8 mouse cellular contexts compared by ENCODE assay signal in the genomic region with DNA sequence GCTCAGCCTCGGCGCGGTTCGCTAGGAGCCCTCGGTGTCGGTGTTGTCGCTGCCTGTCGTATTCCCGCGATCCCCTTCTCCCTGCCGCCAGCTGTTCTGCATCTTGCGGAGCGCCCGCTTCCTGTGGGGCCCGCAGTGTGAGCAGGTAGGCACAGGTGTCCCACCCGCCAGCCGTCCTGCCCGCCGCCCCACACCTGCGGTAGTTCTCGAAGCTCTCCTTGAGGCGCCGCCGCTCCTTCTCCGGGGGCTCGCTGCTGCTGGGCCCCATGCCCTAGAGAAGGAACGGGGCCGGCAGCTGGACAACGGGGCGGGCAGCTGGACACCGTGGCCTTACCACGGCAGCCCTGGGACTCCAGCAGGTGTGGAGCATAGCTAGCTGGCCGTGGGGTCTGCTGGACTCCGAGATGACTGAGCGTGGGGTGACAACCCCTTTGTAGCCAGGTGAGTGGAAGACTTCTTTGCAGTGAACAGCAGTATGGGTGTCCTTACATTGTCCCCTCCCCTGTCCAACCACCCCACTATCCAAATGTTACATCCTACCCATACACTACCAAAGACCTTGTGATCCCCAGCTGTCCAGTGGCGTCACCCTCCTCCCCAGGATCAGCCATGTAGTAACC. TPM values are rescaled to one million over a fixed set of nuclear protein-coding genes. Genes with fewer than 3 reads are reported as not detected.
DNase-seq lines count a peak whose midpoint lies in the region; ATAC-seq and TF ChIP-seq lines count a peak whose summit lies in the region.

No protein-coding gene starts in this region.

- TF ChIP-seq CTCF in G1E (IDR thresholded peaks at IDR 0.05; ENCODE audit: low read depth, low read length): no peak
- TF ChIP-seq CTCF in thymus, adult 2 months (IDR thresholded peaks at IDR 0.05; ENCODE audit: borderline replicate concordance, control insufficient read depth, extremely low read depth, insufficient read depth, low read length, poor library complexity): 0 out of 2 replicates have a peak, but pooled peaks have one; percentile 9

- H3K4me2 ChIP-seq in heart, embryonic 16.5 days (ENCODE audit: low read depth, low read length): peak overlapping the region; percentile 99

- peak overlapping the region; percentile 83 for H3K4me3 ChIP-seq in G1E (ENCODE audit: low read depth, low read length)
- peak overlapping the region; percentile 89 for H3K4me3 ChIP-seq in heart, embryonic 16.5 days (ENCODE audit: low read length)
- H3K4me3 ChIP-seq in macrophage (ENCODE audit: inconsistent target): peak overlapping the region; percentile 61
- H3K4me3 ChIP-seq in thymus, adult 2 months (ENCODE audit: control insufficient read depth, insufficient read depth, low read length): peak overlapping the region; percentile 44

- DNase-seq in layer of hippocampus, postnatal 25 days (ENCODE audit: extremely low spot score in 1 of 2, low spot score in 1 of 2): peak; percentile 43 to 48
- no peak for DNase-seq in layer of hippocampus, adult 11-12 months (ENCODE audit: low spot score)
- DNase-seq in G1E (ENCODE audit: low spot score): peak; percentile 66
- peak; percentile 60 for DNase-seq in cerebellum, adult 8-10 months
- peak; percentile 78 for DNase-seq in thymus, adult 2 months
- DNase-seq in layer of hippocampus, adult 18-20 months (ENCODE audit: low spot score in 2 of 2): no peak

- peak overlapping the region; percentile 47 for H3K27ac ChIP-seq in heart, embryonic 16.5 days (ENCODE audit: low read length)
- H3K27ac ChIP-seq in macrophage: no peak overlapping the region
- H3K27ac ChIP-seq in thymus, adult 2 months (ENCODE audit: control insufficient read depth, insufficient read depth, low read length): peak overlapping the region; percentile 84

- H3K79me2 ChIP-seq in macrophage (ENCODE audit: inconsistent target): no peaks in the 10 kb centered on the region

- H3K36me3 ChIP-seq in G1E (replicated peaks) (peaks cover 34% of the 10 kb centered on the region), macrophage (ENCODE audit: inconsistent target) (peaks cover 24% of the 10 kb centered on the region)
- H3K36me3 ChIP-seq in heart, embryonic 16.5 days (ENCODE audit: control insufficient read depth, insufficient read depth): peaks cover 9% of the 10 kb centered on the region
- no peaks in the 10 kb centered on the region for H3K36me3 ChIP-seq in thymus, adult 2 months (ENCODE audit: control insufficient read depth, insufficient read depth, low read length)

- H3K9ac ChIP-seq in heart, embryonic 16.5 days (ENCODE audit: low read length): peak overlapping the region; percentile 93

- no peak for TF ChIP-seq POLR2A in thymus, adult 2 months (IDR thresholded peaks at IDR 0.05; ENCODE audit: control insufficient read depth, extremely low read depth, insufficient read depth, low read length, poor library complexity)

- no peaks in the 10 kb centered on the region for H3K9me3 ChIP-seq in G1E (replicated peaks)
- no peaks in the 10 kb centered on the region for H3K9me3 ChIP-seq in heart, embryonic 16.5 days (replicated peaks; ENCODE audit: control insufficient read depth, low read length)

- peaks cover 16% of the 10 kb centered on the region for H3K27me3 ChIP-seq in G1E (ENCODE audit: insufficient read depth, low read length)
- H3K27me3 ChIP-seq in heart, embryonic 16.5 days (ENCODE audit: control insufficient read depth, insufficient read depth, low read length): no peaks in the 10 kb centered on the region
- no peaks in the 10 kb centered on the region for H3K27me3 ChIP-seq in thymus, adult 2 months (ENCODE audit: control insufficient read depth, insufficient read depth, low read length)

- ATAC-seq in G1E (ENCODE audit: extremely low read depth, insufficient number of reproducible peaks, low FRiP score, poor library complexity, severe bottlenecking): no peak
- ATAC-seq in heart, embryonic 16.5 days (replicated peaks; ENCODE audit: extremely low read depth, insufficient read depth, low FRiP score): 0 out of 2 replicates have a peak, but pooled peaks have one; percentile 6

- peaks cover 42% of the 10 kb centered on the region for H3K4me1 ChIP-seq in G1E (ENCODE audit: insufficient read depth, low read depth, low read length)
- H3K4me1 ChIP-seq in heart, embryonic 16.5 days (ENCODE audit: control insufficient read depth, insufficient read depth, low read length): peaks cover 19% of the 10 kb centered on the region
- peaks cover 39% of the 10 kb centered on the region for H3K4me1 ChIP-seq in thymus, adult 2 months (replicated peaks; ENCODE audit: control insufficient read depth, insufficient read depth, low read length)

- WGBS in heart, embryonic 16.5 days: 4% methylated on average over 36 of the region's 36 CpGs
- WGBS in macrophage (ENCODE audit: missing documents): 7% methylated on average over 34 of the region's 36 CpGs
- 6% methylated on average over 36 of the region's 36 CpGs for WGBS in thymus, adult 2 months

RNA-seq across cellular contexts. Expression of gene Dnlz, which starts 0.5 kb away (rescaled TPM):
- total RNA-seq in layer of hippocampus, postnatal 25 days (2021): 10 to 100 TPM; 26.3 to 27.8 TPM
- total RNA-seq in G1E (2014; fragmentation: Nextera tagmentation) (7.6 and 8.8 TPM in 2 replicates), G1E (2017) (9.4 and 9.8 TPM in 2 replicates)
- polyA plus RNA-seq in G1E (2012) (14.2 and 14.5 TPM in 2 replicates), macrophage (2018) (8.0 to 12.6 TPM (median 11.1 TPM) in 3 replicates)
- 23.1 and 24.9 TPM in 2 replicates for polyA plus RNA-seq in heart, embryonic 16.5 days (2015; fragmentation: Nextera tagmentation; extraction: Ambion mirVana)
- total RNA-seq in macrophage (2018; cell fraction: chromatin; rRNA removed): 10 to 100 TPM in 5 of 26 experiments, 1 to 10 TPM in 21; 1.6 to 16.6 (median 6.1) TPM
- 10 to 100 TPM in 15 of 26 experiments, 1 to 10 TPM in 11; 7.5 to 14.5 (median 11.1) TPM for total RNA-seq in macrophage (2018; cell fraction: cytosol; rRNA removed)
- 10 to 100 TPM in 7 of 26 experiments, 1 to 10 TPM in 19; 3.6 to 15.6 (median 6.5) TPM for total RNA-seq in macrophage (2018; cell fraction: nucleus; rRNA removed)
- polyA plus RNA-seq in thymus, adult 2 months (2012; rRNA removed): 31.5 and 32.0 TPM in 2 replicates
- total RNA-seq in layer of hippocampus, adult 18-20 months (2021): 10 to 100 TPM; 26.0 to 28.4 TPM

RNA-seq across cellular contexts. Expression of gene Card9, which starts 8.3 kb away (rescaled TPM):
- 1 to 10 TPM; 1.6 to 2.6 TPM for total RNA-seq in layer of hippocampus, postnatal 25 days (2021)
- not detected in 2 replicates for total RNA-seq in G1E (2014; fragmentation: Nextera tagmentation)
- 0.12 and 0.16 TPM in 2 replicates for total RNA-seq in G1E (2017)
- polyA plus RNA-seq in G1E (2012): 0.35 and 0.38 TPM in 2 replicates
- polyA plus RNA-seq in heart, embryonic 16.5 days (2015; fragmentation: Nextera tagmentation; extraction: Ambion mirVana): 1.0 and 1.2 TPM in 2 replicates
- total RNA-seq in macrophage (2018; cell fraction: chromatin; rRNA removed): 100 to 1,000 TPM in 24 of 26 experiments, 10 to 100 TPM in 2; 50.4 to 238 (median 171) TPM
- total RNA-seq in macrophage (2018; cell fraction: cytosol; rRNA removed): 10 to 100 TPM; 17.1 to 38.7 (median 28.3) TPM
- 100 to 1,000 TPM in 9 of 26 experiments, 10 to 100 TPM in 17; 35.7 to 146 (median 88.2) TPM for total RNA-seq in macrophage (2018; cell fraction: nucleus; rRNA removed)
- 18.0 to 43.4 TPM (median 33.0 TPM) in 3 replicates for polyA plus RNA-seq in macrophage (2018)
- 39.1 and 51.0 TPM in 2 replicates for polyA plus RNA-seq in thymus, adult 2 months (2012; rRNA removed)
- total RNA-seq in layer of hippocampus, adult 18-20 months (2021): 1 to 10 TPM; 1.5 to 3.5 TPM

RNA-seq across cellular contexts. Expression of gene Snapc4, which starts 28.1 kb away (rescaled TPM):
- total RNA-seq in layer of hippocampus, postnatal 25 days (2021): 10 to 100 TPM; 43.8 to 82.5 TPM
- 18.7 and 25.4 TPM in 2 replicates for total RNA-seq in G1E (2014; fragmentation: Nextera tagmentation)
- 42.2 and 46.0 TPM in 2 replicates for total RNA-seq in G1E (2017)
- 64.0 and 67.9 TPM in 2 replicates for polyA plus RNA-seq in G1E (2012)
- polyA plus RNA-seq in heart, embryonic 16.5 days (2015; fragmentation: Nextera tagmentation; extraction: Ambion mirVana): 14.8 and 18.5 TPM in 2 replicates
- 100 to 1,000 TPM in 16 of 26 experiments, 10 to 100 TPM in 10; 34.5 to 187 (median 107) TPM for total RNA-seq in macrophage (2018; cell fraction: chromatin; rRNA removed)
- 10 to 100 TPM in 3 of 26 experiments, 1 to 10 TPM in 23; 2.1 to 11.3 (median 6.4) TPM for total RNA-seq in macrophage (2018; cell fraction: cytosol; rRNA removed)
- 100 to 1,000 TPM in 1 of 26 experiments, 10 to 100 TPM in 25; 13.2 to 113 (median 40.6) TPM for total RNA-seq in macrophage (2018; cell fraction: nucleus; rRNA removed)
- 6.3 to 12.1 TPM (median 9.3 TPM) in 3 replicates for polyA plus RNA-seq in macrophage (2018)
- 59.2 and 60.4 TPM in 2 replicates for polyA plus RNA-seq in thymus, adult 2 months (2012; rRNA removed)
- 10 to 100 TPM; 58.8 to 64.6 TPM for total RNA-seq in layer of hippocampus, adult 18-20 months (2021)

RNA-seq across cellular contexts. Expression of gene Entr1, which starts 36.7 kb away (rescaled TPM):
- total RNA-seq in layer of hippocampus, postnatal 25 days (2021): 100 to 1,000 TPM; 133 to 170 TPM
- total RNA-seq in G1E (2014; fragmentation: Nextera tagmentation) (56.5 and 69.8 TPM in 2 replicates), G1E (2017) (58.2 and 63.7 TPM in 2 replicates)
- polyA plus RNA-seq in G1E (2012) (68.2 and 71.5 TPM in 2 replicates), macrophage (2018) (47.5 to 55.2 TPM (median 47.7 TPM) in 3 replicates)
- polyA plus RNA-seq in heart, embryonic 16.5 days (2015; fragmentation: Nextera tagmentation; extraction: Ambion mirVana): 81.4 and 86.0 TPM in 2 replicates
- total RNA-seq in macrophage (2018; cell fraction: chromatin; rRNA removed): 100 to 1,000 TPM in 22 of 26 experiments, 10 to 100 TPM in 4; 68.8 to 214 (median 137) TPM
- total RNA-seq in macrophage (2018; cell fraction: cytosol; rRNA removed): 10 to 100 TPM; 41.2 to 59.4 (median 47.3) TPM
- 100 to 1,000 TPM in 15 of 26 experiments, 10 to 100 TPM in 11; 66.5 to 188 (median 107) TPM for total RNA-seq in macrophage (2018; cell fraction: nucleus; rRNA removed)
- 216 and 228 TPM in 2 replicates for polyA plus RNA-seq in thymus, adult 2 months (2012; rRNA removed)
- total RNA-seq in layer of hippocampus, adult 18-20 months (2021): 100 to 1,000 TPM; 140 to 141 TPM

RNA-seq across cellular contexts. Expression of gene Pmpca, which starts 36.7 kb away (rescaled TPM):
- total RNA-seq in layer of hippocampus, postnatal 25 days (2021): 10 to 100 TPM; 94.8 to 96.0 TPM
- 56.9 and 76.5 TPM in 2 replicates for total RNA-seq in G1E (2014; fragmentation: Nextera tagmentation)
- 78.8 and 94.3 TPM in 2 replicates for total RNA-seq in G1E (2017)
- 542 and 594 TPM in 2 replicates for polyA plus RNA-seq in G1E (2012)
- polyA plus RNA-seq in heart, embryonic 16.5 days (2015; fragmentation: Nextera tagmentation; extraction: Ambion mirVana): 118 and 119 TPM in 2 replicates
- 100 to 1,000 TPM in 21 of 26 experiments, 10 to 100 TPM in 5; 66.6 to 178 (median 118) TPM for total RNA-seq in macrophage (2018; cell fraction: chromatin; rRNA removed)
- total RNA-seq in macrophage (2018; cell fraction: cytosol; rRNA removed): 10 to 100 TPM; 40.1 to 56.4 (median 46.8) TPM
- total RNA-seq in macrophage (2018; cell fraction: nucleus; rRNA removed): 100 to 1,000 TPM in 2 of 26 experiments, 10 to 100 TPM in 24; 52.7 to 111 (median 73.5) TPM
- 35.0 to 66.1 TPM (median 49.1 TPM) in 3 replicates for polyA plus RNA-seq in macrophage (2018)
- polyA plus RNA-seq in thymus, adult 2 months (2012; rRNA removed): 50.5 and 55.2 TPM in 2 replicates
- 10 to 100 TPM; 83.4 to 91.8 TPM for total RNA-seq in layer of hippocampus, adult 18-20 months (2021)

Comparison
In these comparisons a context has a peak if more than half of its experiments do, and no peak if none do; other contexts are left out.
1. DNase-seq: peak in layer of hippocampus, postnatal 25 days (2 of 2), G1E (single experiment), cerebellum, adult 8-10 months (single experiment) and thymus, adult 2 months (single experiment); none in layer of hippocampus, adult 11-12 months (single experiment) and layer of hippocampus, adult 18-20 months (0 of 2).
2. Peak in every context shown above with its lines, with median percentiles within 50 percentile points of each other: H3K4me3 ChIP-seq.